Mouse (Mus musculus) thymus, postnatal 0 days (tissue): Measurements from ENCODE around the gene P3h3. TPM values are rescaled to one million over a fixed set of nuclear protein-coding genes. Genes with fewer than 3 reads are reported as not detected.
A peak's percentile ranks its signal among the peaks of the same experiment; 100 is the strongest.
"Not testable (repeated sequence)": the region's sequence is repeated elsewhere in the genome, so short reads cannot be mapped to it uniquely, and the experiment has no call there.

ENCODE experiments used
- DNase-seq: peaks from one replicate; pipeline ENCODE4 v3.0.0-alpha.2; 2015; ENCODE audit warnings: low spot score
- polyA plus RNA-seq: library from polyadenylated mRNA; unstranded; fragments of >200 nt; fragmentation: Nextera tagmentation; extraction: Ambion mirVana; gene quantifications from 2 replicates; pipeline ENCODE4 v1.2.1, GENCODE M21; 2015

P3h3 gene
- polyA plus RNA-seq = 1.9 TPM in 2 replicates

DNA sequence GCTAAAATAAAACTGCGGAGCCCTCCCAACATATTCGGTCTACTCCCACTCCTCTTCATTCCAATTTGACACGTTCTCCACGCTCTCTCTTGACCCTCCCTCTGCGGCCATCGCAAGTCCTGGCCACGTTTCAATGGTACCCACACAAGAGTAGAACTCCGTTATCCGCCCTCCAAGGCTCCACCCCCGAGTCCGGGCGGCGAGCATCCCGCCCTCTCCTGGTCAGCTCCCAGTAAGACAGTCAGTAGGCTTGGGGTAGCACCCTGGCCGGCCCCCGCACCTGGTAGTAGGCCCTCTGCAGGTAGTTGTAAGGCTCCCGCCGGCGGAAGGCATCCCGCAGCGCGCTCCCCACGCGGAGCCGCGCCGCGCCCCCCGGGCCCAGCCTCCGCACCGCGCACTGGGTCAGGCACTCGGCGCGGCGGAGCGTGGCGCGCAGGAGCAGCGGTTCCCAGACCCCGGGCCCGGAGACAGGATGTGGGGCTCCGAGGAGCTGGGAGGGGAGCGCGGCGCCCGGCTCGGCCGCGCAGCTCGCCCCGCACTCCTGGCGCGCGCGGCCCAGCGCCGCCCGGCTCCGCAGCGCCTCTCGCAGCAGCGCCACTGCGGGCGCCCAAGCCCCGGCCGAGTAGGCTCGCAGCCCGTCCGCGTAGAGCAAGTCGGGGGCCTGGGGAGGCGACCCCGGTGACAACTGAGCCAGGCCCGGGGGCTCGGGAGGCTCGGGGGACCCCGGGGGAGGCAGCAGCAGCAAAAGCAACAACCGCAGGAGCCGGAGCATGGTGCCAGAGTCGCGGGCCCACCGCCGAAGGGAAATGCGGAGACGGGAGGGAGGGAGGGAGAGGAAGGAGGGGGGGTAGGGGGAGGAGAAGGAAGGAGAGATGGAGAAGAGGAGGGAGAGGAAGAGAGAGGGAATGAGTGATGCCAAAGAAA is at the start of gene P3h3:
TSS of gene P3h3 (minus strand) at position 837 of the 924 bp plus-strand sequence.
- DNase-seq = peak; percentile 76

DNA sequence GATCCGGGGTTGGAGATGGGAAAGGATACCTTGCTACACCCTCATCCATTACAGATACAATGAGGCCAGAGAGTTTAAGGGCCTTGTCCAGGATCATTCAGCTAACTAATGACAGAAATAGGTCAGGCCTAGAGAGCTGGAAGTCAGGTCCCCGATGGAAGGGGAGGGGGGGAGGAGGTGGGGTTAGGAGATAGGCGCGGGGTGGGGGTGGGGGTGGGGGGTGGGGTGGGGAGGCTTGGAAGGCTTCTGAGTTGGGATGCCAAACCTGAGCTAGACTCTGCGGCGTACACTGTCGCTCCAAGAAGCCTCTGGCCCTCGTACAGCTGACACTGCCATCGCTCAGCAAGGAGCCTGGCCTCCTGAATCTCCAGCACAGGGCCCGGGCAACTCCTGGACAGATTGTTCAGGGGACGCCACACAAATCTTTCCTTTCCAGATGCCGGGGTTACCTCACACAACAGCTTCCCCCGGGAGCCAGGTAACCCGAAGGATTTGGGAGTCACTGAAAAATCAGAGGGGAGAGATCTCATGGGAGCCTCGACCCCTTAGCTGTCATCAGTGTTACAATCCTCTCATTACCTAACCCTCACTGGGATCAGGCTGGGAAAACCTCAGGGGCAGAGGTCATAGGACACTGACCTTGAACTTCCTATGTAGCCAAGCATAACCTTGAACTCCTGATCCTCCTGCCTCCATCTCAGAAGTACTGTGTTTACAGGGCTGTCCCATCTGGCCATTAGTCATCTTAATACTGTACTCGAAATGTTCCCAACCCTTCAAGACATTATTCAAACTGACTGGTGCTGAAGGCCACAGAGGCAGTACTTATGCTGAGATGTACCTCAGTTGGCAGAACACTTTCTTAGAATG is 47.7 kb upstream of the P3h3 start:
- DNase-seq = no peak

DNA sequence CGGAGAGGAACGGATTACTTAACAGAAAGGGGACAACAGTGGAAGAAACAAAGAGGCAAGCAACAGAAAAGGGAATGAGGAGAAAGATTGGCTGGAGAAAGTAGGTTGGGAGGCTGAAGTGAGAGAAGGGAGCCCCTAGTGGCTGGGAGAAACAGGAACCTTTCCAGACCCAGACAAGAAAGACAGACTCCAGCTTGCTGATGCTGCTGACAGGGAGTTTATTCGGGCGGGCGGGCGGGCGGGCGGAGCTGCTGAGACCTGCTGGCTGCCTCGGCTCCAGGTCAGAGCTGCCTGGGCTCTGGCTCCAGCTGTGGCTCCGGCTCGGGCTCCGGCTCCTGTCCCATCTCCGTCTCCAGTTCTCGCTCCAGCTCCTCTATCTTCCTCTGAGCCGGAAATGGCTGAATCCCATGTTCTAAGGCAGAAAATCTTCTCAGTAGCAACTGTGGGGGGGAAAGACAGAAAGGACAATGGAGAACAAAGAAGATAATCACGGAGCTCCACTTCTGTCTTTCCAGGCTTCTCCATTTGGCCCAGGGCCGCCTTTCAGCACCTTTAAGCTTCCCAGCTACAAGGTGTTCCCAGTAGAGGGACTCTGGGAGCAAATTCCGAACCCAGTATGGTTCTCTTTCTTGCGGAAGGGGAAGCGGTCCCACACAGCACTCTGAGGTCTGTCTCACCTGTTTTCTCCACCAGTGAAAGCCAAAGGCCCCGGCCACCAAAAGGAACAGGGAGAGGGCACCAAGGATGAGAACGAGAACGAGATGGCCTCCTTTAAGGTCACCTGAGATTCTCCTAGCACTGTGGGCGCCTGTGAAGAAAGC is 46.8 kb upstream of the P3h3 start:
- DNase-seq = peak; percentile 73

DNA sequence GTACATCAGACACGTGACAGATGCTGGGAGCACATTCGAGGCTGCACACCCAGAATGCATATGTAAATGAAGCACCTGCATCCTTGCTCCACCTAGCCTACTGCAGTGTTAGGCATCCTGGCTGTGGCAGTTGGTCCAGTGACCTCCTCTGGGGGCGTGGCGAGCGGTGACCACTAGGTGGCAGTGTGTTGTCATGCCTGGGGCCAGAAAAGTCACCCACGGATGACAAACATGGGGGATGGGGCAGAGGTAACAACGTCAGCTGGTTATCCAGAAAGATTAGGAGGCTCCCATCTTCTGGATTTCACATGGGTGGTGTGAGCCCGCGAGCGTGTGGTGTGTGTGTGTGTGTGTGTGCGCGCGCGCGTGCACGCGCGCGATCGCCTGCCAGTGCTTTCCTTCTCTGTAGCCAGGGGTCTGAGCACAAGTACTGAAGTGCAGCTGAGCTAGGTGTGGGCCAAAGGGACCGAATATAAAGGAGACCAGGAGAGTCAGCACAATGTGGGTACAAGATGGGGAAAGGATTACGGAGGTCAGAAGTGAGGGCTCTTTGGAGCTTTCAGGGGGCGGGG is 46.1 kb upstream of the P3h3 start:
- DNase-seq = peak; percentile 95

DNA sequence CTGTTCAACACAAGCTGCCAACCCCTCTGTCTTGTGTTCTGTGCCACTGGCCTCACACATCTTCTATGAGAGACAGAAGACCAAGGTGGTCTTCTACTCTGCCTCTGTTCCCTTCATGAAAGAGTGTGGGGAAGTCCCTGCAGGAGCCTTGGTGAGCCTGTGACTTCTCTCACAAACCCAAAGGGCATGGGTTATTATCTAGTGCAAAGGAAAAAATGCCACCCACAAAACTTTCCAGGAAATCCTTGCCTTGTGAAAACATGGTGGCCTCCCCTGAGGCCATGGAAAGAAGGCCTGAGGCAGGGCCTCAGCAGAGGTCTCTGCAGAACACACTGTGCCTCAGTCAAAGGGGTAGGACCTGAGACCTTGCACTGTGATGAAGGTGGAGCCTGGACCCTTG is 44.3 kb upstream of the P3h3 start:
- DNase-seq = no peak

DNA sequence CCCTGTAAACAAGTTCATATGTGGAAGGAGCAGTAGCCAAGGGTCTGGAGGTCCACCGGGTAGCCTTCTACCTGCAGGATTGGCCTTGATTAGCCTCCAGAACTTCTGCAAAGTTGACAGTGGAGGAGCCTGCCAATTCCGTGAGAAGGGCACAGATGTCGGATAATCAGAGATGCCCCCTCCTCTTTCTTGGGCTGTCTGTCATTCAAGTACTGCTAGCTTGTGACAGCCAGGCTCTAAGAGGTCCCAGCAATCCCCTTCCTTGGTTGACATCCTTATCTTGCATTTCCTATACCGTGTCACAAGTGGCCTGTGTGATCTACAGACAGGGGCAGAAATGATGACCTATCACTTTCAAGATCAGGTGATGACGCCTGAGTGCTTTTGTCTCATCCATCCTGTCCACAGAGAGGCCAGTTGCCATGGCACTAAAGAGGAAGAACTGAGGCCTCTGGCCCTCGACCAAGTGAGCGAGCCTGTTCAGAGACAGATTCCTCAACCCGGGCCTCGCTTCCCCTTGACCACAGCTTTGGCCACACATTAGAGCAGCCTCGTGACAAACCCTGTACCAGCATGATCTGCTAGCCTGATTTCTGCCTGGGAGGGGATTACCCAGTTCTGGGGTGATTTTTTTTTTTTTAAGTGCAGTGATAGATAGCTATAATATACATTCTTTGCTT is 43.4 kb upstream of the P3h3 start:
- no peak for DNase-seq

DNA sequence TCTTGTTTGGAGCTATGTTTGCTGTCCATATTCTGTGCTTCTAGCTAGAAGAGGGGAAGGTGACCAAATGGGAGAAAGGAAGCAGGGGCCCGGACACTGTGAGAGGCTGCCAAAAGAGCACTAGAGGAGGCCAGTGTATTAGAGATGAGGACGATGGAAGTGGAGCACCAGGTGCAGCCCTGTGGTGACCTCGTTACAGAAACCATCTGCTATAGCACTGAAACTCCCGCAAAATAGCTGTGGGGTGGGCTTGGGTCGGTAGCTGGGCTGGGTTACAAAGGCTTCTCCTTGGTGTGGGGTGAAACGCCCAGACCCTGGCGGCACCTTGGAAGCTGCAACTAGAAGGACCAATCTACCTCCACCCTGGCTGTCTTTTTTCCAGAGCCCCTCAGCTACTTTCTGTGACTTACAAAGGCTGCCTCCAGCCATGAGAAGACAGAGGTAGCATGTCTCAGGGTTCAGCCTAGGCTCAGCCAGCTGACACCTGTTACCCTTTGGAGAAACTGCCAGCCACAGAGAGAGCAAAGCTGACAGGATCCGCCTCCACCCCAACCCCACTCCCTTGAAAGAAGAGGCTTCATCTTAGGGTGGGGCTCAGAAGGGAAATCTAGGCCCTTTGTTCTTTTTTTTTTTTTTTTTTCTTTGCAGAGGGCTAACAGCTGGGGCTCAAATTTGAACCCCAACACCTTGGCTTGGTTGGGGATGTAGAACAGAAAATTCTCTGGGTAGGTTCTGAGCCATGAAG is 42.7 kb upstream of the P3h3 start:
- DNase-seq = peak; percentile 96

DNA sequence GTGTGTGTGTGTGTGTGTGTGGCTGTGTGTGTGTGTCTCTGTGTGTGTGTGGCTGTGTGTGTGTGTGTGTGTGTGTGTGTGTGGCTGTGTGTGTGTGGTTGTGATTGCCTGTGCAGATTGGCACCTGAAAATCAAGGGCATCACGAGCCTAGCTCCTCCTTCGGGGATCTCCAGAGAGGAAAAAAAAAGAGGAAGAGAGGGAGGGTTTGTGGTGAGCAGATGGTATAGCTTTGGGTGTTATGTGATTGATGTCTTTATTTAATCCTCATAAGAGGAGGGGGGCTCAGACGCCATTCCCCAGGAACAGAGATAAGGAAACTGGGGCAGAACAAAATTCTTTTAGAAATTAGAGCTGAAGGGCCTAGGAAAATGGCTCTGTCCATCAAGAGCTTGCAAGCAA is 40.8 kb upstream of the P3h3 start:
- DNase-seq = no peak

DNA sequence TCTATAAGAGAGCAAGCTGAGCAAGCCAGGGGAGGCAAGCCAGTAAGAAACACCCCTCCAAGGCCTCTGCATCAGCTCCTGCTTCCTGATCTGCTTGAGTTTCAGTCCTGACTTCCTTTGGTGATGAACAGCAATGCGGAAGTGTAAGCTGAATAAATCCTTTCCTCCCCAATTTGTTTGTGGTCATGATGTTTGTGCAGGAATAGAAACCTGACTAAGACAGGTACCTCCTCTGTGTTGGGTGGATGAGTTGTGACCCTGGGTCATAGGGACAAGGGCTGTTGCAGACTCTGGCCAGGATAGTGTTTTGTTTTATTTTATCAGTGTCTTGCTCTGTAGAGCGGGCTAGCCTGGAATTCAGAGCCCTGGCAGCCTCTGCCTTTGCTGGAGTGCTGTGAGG is 36.6 kb upstream of the P3h3 start:
- DNase-seq = not testable (repeated sequence)

DNA sequence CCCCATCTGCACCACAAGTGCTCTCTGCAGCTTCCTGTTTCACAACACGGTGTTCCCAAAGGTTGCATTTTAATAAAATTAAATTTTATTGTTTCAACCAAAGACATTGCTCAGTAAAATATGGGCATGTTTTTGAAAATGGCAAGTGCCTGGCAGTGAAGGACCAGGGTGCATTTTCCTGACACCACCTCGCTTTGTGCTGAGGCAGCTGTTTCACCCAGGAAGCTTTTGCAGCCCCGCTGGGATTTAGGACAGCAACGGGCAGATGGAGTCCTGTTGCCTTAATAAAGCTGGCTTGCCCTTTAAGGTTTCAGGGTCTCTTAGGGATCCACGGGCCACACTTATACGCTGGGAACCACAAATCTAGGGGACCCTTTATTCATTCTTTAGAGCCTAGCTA is 33.4 kb upstream of the P3h3 start:
- DNase-seq = no peak

DNA sequence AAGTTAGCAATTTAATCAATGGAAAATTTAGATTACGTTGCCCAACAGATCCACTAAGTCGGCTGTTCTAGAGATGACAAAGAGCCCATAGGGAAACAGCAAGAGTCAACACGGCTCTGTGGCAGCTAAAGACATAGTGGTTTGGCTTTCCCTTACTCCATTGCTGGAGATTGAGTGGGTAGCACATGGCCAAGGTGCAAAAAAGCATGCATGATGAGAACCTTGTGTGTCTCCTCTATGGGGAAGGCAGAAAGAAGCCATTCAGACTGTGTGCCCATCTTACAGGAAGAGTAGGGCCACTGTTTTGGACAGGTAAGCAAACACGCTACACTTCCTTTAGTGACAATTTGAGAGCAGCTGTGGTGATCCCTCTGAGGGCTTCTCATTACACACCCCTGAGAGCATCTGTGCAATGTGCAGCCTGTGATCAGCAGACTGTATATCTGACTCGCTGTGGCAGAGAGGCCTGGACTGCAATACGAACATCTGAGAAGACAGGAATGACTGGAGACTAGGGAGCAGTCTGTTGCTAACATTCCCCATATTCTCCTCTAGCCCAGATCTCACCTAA is 31.1 kb upstream of the P3h3 start:
- DNase-seq = peak; percentile 47

DNA sequence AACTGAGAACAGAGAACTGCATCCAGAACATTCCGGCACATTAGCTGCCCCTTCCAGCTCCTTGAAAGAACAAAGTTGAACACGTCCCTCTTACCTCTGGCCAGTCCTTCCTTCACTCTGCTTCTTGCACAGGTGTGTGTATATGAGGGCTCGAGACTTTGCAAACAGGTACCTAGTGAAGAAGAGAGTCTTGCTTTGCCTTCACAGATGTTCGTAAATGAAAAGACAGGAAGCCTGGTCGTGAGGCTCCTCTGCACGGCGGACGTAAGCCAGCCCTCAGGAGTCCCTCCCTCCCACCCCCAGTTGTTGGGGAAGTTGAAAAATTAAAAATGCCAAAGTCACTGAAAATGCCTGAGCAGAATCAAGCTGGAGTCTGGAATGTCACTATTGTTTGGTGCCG is 30.4 kb upstream of the P3h3 start, which contains the start of gene Cd4:
TSS of gene Cd4 (minus strand) at position 236 of the 400 bp plus-strand sequence.
- peak; percentile 63 for DNase-seq

DNA sequence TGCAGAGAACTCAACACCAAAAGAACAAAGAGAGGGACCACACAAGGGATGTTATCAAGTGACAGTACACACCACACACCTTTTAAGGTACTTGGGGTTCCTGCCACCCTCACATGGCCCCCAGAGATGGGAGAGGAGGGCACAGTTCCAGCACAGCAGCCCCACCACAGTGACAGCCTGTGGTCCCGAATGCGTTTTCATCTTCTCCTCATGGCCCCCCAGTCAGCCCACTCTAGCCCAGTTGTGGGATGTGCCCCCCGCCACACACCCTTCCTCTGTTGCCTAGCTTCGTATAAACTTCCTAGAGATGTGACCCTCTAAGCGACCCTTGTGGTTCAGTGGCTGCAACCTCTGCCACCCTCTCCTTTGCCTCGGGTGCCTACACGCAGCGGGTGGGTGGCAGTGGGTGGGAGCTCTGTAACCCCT is 28.4 kb upstream of the P3h3 start:
- peak; percentile 71 for DNase-seq

DNA sequence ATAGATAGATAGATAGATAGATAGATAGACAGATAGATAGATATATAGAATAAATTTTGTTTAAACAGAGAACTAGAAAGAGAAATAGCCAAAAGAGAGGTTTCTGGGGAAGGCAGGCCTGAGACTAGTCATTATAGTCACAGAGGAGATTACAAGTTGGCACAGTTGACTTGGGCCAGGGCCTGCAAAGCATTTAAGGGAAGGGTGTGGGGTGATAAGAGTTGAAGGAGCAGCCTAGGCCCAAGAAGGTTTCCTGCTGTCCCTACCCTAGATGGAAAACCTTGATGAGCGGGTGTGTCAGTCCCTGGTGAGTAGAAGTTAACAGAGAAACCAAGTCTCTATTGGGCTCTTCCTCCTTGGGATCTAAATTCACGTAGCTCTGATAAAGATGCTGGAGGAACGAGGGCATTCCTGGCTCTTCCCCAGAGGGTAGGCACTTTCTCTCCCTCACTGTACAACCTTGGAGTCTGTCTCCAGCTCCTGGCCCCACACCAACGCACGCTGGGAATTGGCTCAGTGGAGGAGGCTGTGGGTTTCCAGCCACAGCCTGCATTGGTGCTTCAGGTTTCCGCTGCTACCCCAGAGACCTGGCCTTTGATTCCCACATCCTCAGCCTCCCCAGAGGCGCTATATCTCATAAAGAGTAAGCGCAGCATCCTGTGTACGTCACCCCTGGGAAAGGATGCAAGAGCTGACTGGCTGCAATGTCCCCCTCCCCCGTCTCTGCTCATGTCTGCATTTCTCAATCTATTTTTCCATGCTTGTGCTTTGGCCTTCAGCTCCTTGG is 27.4 kb upstream of the P3h3 start:
- peak; percentile 91 for DNase-seq

DNA sequence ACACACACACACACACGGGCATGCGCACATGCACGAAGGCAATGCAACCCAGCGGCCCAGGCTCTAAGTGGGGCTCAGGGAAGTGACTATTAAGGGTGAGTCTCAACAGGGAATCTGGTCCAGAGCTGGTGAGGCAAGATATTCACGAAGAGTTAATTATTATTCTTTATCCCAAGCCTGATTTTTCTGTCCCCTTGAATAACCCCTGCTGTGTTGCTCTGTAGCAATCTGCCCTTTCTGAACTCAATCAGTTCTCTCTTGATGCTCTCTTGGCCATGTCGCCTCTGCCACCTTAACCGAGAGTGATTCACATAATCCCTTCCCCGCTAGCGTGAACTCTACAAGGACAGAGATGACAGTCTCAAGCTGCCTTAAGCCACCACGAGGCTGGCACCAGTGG is 25.8 kb upstream of the P3h3 start:
- DNase-seq = no peak

DNA sequence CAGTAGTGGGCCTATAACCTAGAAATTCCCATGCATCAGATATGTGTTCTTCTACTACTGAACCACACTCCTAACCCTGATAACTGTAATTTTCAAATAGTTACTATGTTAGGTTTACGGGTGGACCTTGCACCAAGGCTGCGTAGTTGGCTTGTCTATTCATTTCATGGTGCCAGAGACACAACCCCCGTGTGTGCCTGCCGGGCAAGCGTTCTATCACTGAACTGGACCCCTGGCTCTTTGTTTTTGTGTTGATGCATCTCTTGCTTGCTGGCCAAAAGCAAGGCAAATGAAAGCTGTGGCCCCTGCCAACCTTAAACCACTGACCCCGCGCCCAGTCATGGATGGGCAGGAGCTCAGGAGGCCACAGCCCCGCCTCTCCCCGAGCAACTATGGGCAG is 24.3 kb upstream of the P3h3 start:
- no peak for DNase-seq

DNA sequence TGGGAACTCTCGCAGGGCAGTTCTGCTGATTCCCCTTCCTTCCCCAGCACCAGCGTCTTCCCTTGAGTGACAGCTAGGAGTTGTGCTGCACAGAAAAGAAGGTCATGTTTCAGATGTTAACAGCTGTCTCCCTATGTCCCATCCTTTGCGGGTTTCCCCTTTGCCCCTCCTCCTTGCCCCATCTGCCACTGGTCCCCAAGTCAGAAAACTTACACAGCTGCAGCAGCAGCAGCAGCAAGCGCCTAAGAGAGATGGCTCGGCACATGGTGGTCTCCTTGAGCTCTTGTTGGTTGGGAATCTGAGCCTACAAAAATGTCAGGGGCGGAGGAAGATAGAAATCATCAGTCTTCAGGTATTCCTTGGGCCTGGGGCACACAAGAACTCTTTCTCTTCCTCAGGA is 21.8 kb upstream of the P3h3 start:
- peak; percentile 86 for DNase-seq

DNA sequence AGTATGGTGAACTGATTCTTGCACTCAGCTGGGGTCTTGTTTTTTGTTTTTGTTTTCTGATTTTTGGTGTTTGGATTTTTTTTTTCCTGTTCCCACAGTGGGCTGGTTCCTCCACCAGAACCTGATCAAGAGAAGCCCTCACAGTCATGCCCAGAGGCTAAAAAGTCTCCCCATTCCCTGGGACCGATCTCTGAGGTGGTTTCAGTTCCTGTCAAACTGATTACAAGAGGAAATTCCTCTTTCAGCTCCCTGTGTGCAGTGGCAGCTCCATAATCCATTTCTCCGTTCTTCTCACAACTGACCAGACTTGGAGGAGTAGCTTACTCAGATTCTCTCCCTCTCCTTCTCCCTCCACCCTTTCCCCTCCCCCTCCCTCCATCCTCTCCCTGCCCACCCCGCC is 16.8 kb upstream of the P3h3 start:
- DNase-seq = no peak
